Mouse (Mus musculus): ENCODE data around the gene Cercam. TPM values are rescaled to one million over a fixed set of nuclear protein-coding genes. Genes with fewer than 3 reads are reported as not detected.

Cercam gene
- polyA plus RNA-seq, 1 experiment from 2014 or later, result 12.0 TPM

DNA sequence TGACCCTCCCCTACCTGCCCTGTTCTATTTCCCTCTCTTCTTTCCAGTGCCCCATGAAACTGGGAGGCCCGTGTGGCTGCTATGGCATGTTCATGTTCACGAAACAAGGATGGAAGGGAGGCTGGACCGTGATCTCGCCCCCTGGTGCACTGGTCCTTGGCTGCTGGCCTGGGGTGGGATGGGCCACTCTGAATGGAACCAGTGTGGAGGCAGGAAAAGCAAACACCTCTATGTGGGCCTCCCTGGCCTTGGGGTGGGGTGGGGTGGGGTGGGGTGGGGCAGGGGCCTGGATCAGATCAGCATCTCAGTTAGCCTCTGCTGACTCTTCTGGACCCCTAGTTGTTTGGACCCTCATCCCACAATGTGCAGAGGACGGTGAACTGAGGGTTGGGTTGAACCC, 15.2 kb upstream of the Cercam start:
- ATAC-seq (no peak), DNase-seq (ENCODE audit: low read depth, low spot score) (no peak)
- in situ Hi-C loops (cut with MboI; ENCODE audit: low pct_unique_long_range_greater_than_20kb), result no loop called here
- TF ChIP-seq CTCF (IDR thresholded peaks at IDR 0.05), result no peak
- H3K27me3 ChIP-seq, result no peaks in the 10 kb centered on the region
- CTCF ChIA-PET, result no interaction called here
- POLR2A ChIA-PET, result no interaction called here

DNA sequence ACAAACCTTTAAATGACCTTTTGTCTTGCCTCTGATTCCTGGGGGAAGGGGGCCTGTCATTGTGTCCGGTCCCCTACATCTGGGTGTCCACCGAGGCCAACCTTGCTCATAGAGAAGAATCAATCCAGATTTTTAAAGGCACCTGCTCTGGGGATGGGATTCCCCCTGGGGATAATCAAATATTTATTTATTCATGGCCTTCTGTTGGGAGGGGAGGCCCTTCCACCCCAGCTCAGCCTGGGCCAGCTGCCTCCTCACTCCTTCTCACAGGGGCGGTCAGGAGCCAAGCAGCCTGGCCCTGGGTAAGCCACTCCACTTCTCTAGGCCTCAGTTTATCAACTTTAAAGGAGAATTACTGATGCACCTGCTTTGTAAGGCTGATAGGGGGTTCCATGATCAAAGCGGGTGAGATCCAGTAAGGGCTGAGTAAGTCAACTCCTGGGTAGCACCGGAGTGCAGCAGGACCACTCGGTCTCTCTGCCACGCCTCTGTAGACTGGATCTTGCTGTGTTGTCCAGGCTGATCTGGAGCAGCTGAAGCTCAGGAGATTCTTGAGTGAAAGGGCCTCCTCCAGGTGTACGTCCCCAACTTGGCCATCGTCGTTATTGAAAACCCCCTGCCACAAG, 13.3 kb upstream of the Cercam start:
- no peaks in the 10 kb centered on the region for H3K27me3 ChIP-seq
- POLR2A ChIA-PET, result no interaction called here
- TF ChIP-seq CTCF (IDR thresholded peaks at IDR 0.05), result no peak
- DNase-seq (ENCODE audit: low read depth, low spot score), result no peak
- CTCF ChIA-PET, result interaction anchor here (1.1 to 1.2 kb wide), 2 partner anchors 38 to 90 kb away, joined by 3 to 4 read pairs; no protein-coding TSS in a partner anchor
- in situ Hi-C loops (cut with MboI; ENCODE audit: low pct_unique_long_range_greater_than_20kb), result no loop called here
- ATAC-seq, result no peak

DNA sequence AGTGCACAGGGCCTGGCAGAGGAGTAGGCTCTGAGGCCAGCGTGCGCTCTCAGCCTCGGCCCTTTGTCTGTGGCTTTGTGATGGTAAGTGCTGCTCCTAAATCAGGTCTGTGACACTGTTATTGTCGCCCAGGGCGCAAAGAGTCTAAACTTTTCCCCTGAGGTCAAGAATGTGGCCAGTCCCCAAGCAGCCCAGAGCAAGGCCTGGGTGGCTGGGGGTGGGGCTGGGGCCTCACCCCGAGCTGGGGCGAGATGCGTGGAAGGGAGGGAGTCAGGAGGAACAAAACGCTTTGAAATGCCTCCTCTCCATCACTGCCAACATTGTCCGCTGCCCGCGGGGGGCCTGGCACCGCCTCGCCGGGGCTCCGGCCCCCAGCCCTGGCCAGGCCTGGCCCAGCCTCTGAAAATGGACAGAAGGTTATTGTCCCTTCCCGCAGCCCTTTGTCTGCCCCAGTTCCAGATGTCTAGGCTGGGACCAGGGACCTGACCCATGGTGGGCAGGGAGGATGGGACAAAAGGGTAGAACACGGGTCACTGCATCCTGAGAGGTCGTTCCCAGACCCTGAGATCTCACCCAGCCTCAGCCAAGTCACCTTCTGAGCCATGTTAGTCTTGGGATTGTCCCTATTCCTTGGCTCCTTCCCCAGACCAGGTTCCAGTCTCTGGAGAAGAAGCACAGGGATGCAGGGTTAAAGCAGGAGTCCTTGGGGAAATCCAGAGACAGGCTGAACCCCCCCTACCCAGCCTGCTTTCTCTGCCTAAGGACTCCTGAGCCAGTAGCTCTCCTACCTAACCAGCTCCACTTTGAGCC, 12.3 kb upstream of the Cercam start:
- in situ Hi-C loops (cut with MboI; ENCODE audit: low pct_unique_long_range_greater_than_20kb), result no loop called here
- ChIA-PET POLR2A (interaction anchor here (0.5 kb wide), 1 partner anchor 42 kb away, joined by 4 read pairs; no protein-coding TSS in a partner anchor), CTCF (interaction anchor here (1.1 to 2.0 kb wide), 2 partner anchors 10 to 39 kb away, joined by 4 to 5 read pairs; no protein-coding TSS in a partner anchor)
- DNase-seq (ENCODE audit: low read depth, low spot score), result no peak
- no peak for TF ChIP-seq CTCF (IDR thresholded peaks at IDR 0.05)
- H3K27me3 ChIP-seq, result no peaks in the 10 kb centered on the region
- no peak for ATAC-seq

DNA sequence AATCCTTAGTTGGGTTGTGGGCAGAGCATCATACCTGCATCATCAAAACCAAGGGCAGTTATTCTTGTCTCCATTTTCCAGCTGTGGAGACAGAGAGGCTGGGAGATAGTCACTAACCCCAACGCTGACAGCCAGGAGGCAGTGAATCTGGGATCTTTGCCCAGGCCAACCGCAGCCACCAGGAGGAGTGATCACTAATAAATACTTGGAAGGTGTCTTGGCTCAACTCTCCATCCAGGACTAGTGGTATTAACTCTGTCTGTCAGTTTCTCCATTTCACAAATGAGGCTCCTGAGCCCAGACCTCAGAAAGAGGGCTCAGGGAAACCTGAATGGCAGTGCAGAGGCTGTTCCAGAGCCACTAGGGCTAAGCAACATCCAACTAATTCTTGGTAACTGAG, 11.6 kb upstream of the Cercam start:
- TF ChIP-seq CTCF (IDR thresholded peaks at IDR 0.05), result no peak
- ChIA-PET POLR2A (no interaction called here), CTCF (interaction anchor here (1.7 to 2.0 kb wide), 3 partner anchors 10 to 92 kb away, joined by 4 to 6 read pairs (median 5); no protein-coding TSS in a partner anchor)
- no peaks in the 10 kb centered on the region for H3K27me3 ChIP-seq
- in situ Hi-C loops (cut with MboI; ENCODE audit: low pct_unique_long_range_greater_than_20kb), result no loop called here
- ATAC-seq, result no peak
- peak; percentile 20 for DNase-seq (ENCODE audit: low read depth, low spot score)

DNA sequence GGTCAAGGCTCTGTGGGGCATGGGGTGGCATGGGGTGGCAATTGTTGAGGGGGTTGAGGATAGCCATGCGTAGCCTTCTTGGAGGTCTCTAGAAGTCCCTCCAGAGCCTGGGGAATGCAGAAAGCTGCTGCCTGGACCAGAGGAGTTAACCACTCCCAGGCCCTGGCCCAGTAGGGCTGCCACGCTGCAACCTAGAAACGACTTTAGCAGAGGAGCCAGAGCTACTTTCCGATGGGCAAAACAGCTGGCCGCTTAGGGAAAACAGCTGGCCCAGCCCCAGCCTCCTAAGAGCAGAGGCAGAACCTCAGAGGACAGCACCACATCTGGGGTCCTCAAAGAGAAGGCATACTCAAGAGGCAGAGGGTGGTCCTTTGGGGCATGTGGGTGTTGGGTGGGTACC, 11.0 kb upstream of the Cercam start:
- H3K27me3 ChIP-seq, result no peaks in the 10 kb centered on the region
- no peak for TF ChIP-seq CTCF (IDR thresholded peaks at IDR 0.05)
- ChIA-PET POLR2A (no interaction called here), CTCF (interaction anchor here (0.8 to 2.0 kb wide), 6 partner anchors 9 to 93 kb away, joined by 3 to 6 read pairs (median 4); no protein-coding TSS in a partner anchor)
- no peak for ATAC-seq
- in situ Hi-C loops (cut with MboI; ENCODE audit: low pct_unique_long_range_greater_than_20kb), result no loop called here
- DNase-seq (ENCODE audit: low read depth, low spot score), result no peak

DNA sequence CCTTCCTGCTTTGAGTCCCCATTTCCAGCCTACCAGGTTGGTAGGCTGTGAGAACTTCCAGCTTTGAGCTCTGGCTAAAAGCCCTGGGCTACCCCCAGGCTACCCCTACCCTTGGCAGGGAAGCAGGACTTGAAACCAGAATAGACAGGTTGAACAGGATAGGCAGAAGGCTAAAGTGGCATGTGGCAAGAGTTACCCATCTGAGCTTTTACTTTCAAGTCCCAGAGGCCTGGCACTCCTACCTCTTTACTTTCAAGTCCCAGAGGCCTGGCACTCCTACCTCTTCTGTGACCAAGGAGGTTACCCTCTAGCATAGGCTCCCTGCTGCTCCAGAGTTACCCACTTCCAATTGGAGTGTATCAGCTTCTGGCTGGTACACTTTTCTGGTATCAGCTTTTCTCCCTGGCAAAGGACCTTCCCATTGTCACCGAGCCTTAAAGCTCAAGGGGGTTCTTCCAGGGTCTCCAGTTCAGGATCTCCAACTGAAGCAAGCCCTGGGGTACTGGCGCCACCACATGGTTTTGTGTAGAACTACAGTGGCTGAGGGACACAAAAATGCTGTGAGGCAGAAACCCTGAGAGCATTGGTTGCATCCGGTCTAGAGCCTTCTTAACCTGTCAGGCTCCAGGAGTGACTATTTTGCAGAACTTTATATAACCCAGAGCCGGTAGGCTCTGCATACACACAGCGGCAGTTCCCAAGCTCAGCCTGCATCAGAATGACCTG, 10.1 kb upstream of the Cercam start:
- no peak for DNase-seq (ENCODE audit: low read depth, low spot score)
- in situ Hi-C loops (cut with MboI; ENCODE audit: low pct_unique_long_range_greater_than_20kb), result no loop called here

DNA sequence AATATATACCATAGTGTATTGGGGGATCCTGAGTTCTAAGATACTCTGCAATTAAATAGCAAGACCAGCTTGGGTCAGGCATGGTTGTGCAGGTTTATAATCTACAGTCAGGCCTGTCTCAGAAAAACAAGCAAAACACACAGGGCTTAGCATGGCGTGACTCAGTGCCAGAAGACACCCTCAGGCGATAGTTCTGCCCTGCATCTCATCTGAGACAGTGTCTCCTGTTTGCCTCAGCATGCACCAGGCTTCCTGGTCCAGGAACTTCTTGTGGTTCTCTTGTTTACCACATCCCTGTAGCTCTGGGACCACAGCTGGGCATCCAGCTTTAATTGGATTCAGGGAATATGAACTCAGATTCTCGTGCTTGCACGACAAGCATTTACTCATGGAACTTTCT, 3.8 kb upstream of the Cercam start:
- peak; percentile 92 for DNase-seq (ENCODE audit: low read depth, low spot score)
- POLR2A ChIA-PET, result no interaction called here
- in situ Hi-C loops (cut with MboI; ENCODE audit: low pct_unique_long_range_greater_than_20kb), result no loop called here
- H3K27me3 ChIP-seq, result no peaks in the 10 kb centered on the region
- CTCF ChIA-PET, result interaction anchor here (1.0 to 2.2 kb wide), 3 partner anchors 36 to 48 kb away, joined by 3 to 8 read pairs (median 3); no protein-coding TSS in a partner anchor
- peak; percentile 66 for ATAC-seq
- TF ChIP-seq CTCF (IDR thresholded peaks at IDR 0.05), result no peak

More for the DNA sequence above, 10.1 kb upstream of the Cercam start:
- ATAC-seq, result no peak
- H3K27me3 ChIP-seq, result no peaks in the 10 kb centered on the region
- ChIA-PET POLR2A (interaction anchor here (1.0 kb wide), 1 partner anchor 31 kb away, joined by 3 read pairs; no protein-coding TSS in a partner anchor), CTCF (interaction anchor here (0.8 to 2.0 kb wide), 9 partner anchors 8 to 94 kb away, joined by 3 to 6 read pairs (median 4); no protein-coding TSS in a partner anchor)
- peak; percentile 78 for TF ChIP-seq CTCF (IDR thresholded peaks at IDR 0.05)

DNA sequence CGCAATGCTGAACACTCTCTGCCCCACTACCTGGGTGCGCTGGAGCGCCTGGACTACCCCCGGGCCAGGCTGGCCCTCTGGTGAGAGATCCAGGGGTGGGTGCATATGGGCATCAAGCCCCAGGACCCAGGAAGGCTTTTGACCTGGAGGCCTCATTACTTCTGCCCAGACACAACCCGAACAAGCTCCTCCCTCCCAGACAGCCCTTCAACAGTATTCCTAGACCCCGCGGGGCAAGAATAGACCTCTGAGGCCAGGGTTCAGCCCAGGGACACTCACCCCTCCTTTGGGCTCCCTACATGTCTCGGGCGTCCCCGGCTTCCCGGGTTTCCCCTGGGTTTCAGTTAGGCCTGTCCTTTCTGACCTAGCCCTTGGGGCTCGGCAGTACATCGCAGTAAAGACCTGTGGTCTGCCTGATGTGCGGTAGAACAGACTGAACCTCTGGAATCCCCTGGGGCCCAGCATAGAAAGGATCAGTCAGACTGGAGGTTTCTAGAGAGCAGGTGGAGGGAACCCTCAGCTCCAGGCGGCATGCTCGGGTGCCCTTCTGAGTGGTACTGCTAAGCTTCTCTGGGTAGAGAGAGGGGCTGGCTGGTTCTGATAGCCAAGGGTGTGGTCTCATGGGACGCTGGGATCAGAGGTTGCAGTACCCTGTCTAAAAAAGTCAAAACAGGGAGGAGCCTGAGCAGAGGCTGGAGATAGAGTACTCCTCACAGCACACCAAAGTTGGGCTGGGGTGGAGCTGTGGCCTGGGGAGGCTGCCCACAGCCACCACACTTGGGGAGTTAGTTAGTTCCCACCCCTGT, 885 bp downstream of the Cercam start:
- no peak for TF ChIP-seq CTCF (IDR thresholded peaks at IDR 0.05)
- in situ Hi-C loops (cut with MboI; ENCODE audit: low pct_unique_long_range_greater_than_20kb), result no loop called here
- no peak for ATAC-seq
- H3K27me3 ChIP-seq, result no peaks in the 10 kb centered on the region
- ChIA-PET POLR2A (no interaction called here), CTCF (interaction anchor here (0.9 to 2.2 kb wide), 3 partner anchors 11 to 18 kb away, joined by 3 to 9 read pairs (median 4); no protein-coding TSS in a partner anchor)
- no peak for DNase-seq (ENCODE audit: low read depth, low spot score)

DNA sequence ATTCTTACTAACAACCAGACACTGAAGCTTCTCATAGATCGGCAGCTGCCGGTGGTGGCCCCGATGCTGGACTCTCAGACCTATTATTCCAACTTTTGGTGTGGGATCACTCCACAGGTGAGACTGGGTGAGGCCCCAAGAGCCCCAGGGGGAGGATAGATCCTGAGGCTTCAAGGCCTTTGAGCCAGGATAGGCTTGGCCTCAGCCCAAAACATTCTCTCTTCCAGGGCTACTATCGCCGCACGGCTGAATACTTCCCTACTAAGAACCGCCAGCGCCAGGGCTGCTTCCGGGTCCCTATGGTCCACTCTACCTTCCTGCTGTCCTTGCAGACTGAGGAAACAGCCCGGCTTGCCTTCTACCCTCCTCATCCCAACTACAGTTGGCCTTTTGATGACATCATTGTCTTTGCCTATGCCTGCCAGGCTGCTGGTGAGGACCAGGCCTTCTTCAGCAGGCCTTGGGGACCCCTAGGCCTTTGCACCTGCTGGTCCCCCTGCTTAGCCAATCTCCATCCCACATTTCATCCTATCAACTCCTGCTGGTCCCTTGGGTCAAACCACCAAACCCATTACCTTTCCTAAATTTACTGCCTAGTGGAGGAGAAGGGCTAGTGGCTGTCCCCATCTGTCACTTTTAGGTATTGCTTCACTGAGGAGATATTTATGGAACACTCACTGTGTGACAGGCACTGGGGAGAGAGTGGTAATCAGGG, 3.8 kb downstream of the Cercam start:
- no peak for TF ChIP-seq CTCF (IDR thresholded peaks at IDR 0.05)
- H3K27me3 ChIP-seq, result no peaks in the 10 kb centered on the region
- in situ Hi-C loops (cut with MboI; ENCODE audit: low pct_unique_long_range_greater_than_20kb), result no loop called here
- DNase-seq (ENCODE audit: low read depth, low spot score), result no peak
- POLR2A ChIA-PET, result no interaction called here
- CTCF ChIA-PET, result interaction anchor here (1.5 kb wide), 1 partner anchor 15 kb away, joined by 3 read pairs; no protein-coding TSS in a partner anchor
- no peak for ATAC-seq

All from Patski (cell line).